Mouse (Mus musculus): ENCODE results near the gene Cd3e.
A peak's percentile ranks its signal among the peaks of the same experiment; 100 is the strongest.

The Cd3e gene

DNA sequence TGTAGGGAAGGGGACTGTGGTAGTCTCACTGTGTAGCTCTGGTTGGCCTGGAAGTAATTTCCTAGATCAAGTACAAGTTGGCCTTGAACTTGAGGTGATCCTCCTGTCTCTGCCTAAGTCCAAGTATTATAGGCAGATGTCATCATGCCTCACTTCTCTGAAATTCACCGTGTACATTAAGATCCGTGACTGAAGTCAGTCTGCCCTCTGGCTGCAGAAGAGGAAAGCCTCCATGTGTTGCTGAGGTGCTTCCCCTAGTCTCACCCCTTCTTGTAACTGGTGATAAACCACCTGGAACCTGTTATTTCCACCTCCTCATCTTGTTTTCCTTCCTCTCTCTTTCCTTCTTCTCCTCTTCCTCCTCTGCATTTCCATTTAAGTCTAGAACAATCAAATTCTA is 5.5 kb upstream of the Cd3e start:
- DNase-seq: peak; percentile 33 to 57

DNA sequence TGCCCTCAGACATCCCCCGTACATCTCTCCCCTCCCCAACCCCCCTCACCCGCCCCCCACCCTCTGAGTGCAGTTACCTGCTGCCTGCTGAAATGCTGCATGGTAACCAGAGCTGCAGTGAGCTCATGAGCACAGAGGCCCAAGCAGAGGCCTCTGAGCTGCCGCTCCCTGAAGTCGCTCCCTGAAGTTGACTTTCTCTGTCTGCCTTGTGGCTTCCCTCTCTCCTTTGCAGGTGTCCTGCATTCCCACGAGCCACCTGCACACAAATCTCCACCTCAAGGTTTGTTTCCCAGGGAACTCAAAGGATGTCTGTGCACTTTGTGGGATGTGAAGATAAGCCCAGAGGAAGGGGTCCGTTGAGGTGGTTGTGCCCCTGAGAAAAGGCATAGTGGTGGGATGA is 1.9 kb upstream of the Cd3e start:
- peak; percentile 34 to 51 for DNase-seq

DNA sequence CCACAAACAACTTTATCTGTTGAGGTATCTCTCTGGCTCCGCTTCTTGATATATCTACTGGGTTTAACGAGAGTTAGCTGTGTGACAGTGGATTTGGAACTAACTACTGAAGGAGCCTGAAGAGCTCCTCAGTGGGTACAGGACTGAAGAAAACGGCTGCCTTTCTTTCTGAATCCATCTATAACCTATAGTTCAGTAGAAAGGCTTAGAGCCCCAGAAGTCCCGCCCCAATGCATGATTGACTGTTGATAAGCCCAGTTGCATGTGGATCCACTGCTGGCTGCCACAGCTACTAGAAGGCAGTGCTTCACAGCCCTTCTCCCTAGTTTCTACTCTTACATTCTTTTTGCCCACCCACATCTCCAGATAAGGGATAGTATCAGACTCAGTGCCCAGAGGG is 1.0 kb upstream of the Cd3e start:
- peak; percentile 67 to 80 for DNase-seq

- DNase-seq: peak; percentile 65 to 76
Measured at GRCm38 (mm10) chr9:45008342-45008741, 1.1 kb downstream of the Cd3e start.

DNA sequence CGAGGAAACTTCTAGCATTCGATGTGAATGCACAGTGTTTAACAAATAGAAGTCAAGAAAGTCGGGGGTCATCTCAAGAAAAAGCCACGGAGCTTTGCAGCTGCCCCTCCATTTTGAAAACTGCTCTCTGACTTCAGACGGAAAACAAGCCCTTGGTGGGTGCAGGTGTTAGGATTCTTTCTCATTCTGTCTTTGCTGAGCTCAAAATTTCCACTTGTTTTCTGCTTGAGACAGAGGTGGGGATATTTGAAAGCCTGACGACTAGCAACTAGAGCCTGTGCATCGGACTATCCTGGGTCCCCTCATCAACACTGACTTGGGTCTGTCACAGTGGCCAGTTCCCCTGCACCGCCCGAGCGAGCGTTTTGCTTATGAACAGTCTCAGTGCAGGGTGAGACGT is 2.0 kb downstream of the Cd3e start:
- DNase-seq: peak in 1 of 2 experiments; percentile 42

DNA sequence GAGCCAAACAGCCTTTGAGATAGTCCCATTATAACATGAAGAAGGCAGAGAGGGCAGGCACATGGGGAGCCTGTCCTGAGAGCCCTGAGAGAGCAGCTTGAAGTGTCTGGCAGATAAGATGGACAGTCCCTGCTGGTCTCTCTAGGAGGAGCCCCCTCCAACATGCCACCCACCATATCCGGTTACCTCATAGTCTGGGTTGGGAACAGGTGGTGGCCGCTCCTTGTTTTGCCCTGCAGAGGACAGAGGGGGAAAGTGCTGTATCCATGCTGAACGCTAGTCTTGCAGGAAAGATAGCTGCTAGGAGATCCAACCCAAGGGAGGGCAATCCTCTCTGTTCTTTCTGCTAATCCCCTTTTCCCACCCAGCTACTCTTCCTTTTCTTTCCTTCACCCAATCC is 9.2 kb downstream of the Cd3e start:
- peak in 1 of 2 experiments; percentile 24 for DNase-seq

- peak in 1 of 2 experiments; percentile 32 for DNase-seq
Measured at GRCm38 (mm10) chr9:44999776-45000175, 9.7 kb downstream of the Cd3e start.

DNA sequence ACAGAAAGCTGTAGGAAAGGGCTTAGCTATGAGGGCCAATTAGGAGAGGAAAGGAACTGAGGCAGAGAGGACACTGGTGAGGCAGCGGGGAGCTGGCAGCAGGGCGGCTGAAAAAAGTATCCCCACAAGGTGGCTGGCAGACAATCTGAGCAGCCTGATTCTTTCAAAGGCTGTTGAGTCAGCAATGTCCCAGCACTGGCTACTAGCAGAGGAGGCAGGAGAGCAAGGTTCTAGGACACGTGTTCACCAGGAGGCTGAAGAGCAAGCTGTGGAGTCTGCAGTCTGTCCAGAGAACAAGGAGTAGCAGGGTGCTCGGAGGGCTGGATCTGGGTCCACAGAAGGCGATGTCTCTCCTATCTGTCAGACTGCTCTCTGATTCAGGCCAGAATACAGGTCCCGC is 10.3 kb downstream of the Cd3e start:
- peak; percentile 42 to 57 for DNase-seq

DNA sequence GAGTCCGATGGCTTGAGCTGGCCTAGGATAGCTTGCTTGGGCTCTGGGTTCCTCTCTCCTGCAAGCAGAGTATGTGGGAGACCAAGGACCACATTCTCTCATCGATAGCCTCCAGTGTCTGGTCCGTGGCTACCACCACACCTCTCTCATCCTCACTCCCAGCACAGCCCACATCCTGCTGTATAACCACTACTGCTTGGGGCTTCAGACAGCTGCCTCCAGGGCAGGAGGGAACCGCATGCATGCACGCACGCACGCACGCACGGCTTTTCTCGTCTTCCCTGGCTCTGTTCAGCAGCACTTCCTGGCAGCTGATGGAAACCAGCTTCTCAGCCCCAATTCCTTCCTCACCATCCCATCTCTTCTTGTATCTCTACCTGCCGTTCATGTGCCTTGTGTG is 11.3 kb downstream of the Cd3e start:
- peak; percentile 52 to 67 for DNase-seq

GRCm38 (mm10) chr9:44996590-44996989 is 12.8 kb downstream of the Cd3e start:
- DNase-seq: peak; percentile 48 to 76

DNA sequence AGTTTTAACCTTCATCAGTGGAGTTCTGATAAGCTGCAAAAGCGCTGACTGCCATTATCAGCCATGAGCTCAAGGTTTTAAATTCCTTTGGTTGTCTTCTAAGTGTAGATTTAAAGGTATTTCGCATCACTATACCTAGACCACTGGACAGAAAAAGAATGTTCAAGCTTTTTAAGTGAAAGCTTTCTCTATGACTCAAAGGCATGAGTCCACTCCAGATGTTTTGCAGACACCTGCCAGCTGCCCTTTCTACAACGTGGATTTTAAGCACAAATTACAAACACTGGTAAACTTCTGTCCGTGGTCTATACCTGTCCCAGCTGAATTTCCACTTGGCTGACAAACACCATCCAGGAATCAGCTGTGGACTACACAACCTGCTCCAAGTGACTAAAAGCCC is 14.5 kb downstream of the Cd3e start:
- DNase-seq: no peak

DNA sequence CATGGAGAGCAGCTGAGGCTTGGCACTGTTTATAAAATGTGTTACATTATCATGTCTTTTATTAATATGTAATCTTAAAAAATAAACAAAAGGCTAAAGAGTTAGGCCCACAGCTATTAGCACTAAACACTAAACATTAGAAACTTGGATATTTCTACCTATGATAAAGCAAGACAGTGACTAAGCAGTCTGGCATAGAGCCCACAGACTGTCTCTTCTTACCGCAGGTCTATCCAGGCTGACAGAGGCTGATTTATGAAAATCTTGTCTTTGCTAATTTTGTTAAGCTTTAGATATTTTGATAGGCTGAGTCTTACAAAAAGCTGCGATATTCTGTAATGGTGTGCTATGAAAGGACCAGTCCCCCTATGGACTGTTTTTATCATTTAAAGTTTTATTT is 16.2 kb downstream of the Cd3e start:
- no peak for DNase-seq

GRCm38 (mm10) chr9:44992271-44992670 is 17.2 kb downstream of the Cd3e start:
- peak in 1 of 2 experiments; percentile 1 for DNase-seq

DNA sequence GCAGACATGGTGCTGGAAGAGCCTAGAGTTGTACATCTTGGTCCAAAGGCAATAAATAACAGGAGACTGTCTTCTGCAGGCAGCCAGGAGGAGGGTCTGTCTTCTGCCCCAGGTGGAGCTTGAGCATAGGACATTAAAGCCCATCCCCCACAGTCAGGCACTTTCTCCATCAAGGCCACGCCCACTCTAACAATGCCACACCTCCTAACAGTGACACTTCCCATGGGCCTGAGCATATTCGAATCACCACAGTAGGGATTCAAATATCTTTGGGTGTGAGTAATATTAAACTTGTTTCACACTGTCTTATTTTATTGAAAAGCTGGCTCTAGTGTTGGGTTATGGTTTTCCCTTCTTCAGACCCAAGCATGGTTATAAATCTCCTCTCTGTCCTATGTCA is 17.6 kb downstream of the Cd3e start:
- DNase-seq: peak in 1 of 2 experiments; percentile 4

GRCm38 (mm10) chr9:44986976-44987375 is 22.5 kb downstream of the Cd3e start:
- DNase-seq: peak; percentile 32 to 45

DNA sequence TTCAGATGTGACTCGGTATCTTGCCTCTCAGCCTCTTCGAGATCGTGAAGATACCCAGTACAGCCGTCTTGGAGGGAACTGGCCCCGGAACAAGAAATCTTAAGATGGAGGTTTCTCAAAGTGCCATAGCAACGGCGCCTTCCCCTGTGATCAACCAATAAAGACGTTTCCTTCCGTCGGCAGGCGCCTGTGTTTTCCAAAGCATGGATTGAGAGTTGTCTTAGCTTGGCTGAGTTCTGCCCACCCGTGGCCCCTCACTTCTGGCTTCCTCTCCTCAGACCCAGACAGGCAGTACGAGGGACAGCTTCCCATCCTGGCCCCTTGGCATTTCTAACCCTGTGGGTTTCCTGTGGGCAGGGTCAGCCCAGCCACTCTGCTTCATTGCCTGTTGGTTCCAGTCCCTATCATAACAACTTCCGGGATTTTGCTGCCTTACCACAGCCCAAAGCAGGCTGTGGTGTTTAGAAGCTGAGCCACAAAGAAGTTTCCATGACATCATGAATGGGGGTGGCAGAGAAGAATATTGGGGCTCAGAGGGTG is 23.1 kb downstream of the Cd3e start:
- DNase-seq: peak; percentile 83 to 90

DNA sequence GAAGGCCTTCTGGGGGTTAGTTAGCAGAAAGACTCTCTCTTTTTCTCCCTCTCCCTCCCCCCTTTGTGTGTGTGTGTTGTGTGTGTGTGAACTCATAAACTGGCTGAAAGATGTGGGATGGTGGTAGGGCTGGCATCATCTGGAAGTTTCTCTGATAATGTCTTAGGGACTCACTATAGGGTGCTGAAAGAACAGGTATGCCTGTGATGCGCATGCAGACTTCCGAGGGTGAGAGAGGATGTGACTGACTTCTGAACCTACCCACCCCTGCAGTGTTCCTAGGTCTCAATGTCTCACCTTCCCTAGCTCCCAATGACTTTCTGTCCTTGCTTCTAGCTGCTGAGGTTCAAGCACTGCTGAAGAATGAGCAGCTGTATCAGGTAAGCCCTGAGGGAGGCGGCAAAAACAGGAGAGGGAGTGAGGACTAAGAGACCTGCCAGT is 23.7 kb downstream of the Cd3e start:
- peak; percentile 58 to 60 for DNase-seq

GRCm38 (mm10) chr9:44983001-44983400 is 26.4 kb downstream of the Cd3e start:
- DNase-seq: peak in 1 of 2 experiments; percentile 2

GRCm38 (mm10) chr9:44982531-44982930 is 26.9 kb downstream of the Cd3e start:
- DNase-seq: peak; percentile 52 to 58

DNA sequence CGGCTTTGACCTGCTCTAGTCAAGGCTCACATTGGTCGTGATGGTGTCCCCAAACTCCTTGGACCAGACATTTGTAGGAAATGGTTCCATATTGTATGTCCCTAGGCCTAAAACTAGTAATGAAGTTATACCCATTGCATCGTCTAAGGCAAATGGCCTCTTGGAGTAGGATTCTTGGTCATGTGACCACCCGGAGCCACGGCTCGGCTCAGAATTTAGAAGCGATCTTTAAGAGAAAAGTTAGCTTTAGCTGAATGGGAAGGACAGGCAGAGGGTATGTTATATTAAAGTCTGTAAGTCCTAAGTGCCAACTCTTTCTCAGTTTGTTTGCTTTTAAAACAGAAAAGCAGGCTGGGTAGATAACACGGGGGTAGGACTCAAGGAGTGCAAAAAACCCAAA is 27.3 kb downstream of the Cd3e start:
- DNase-seq: no peak

GRCm38 (mm10) chr9:44981676-44982075 is 27.8 kb downstream of the Cd3e start, which contains the start of gene Cd3d:
Cd3d (plus strand) TSS chr9:44981786.
- peak; percentile 67 to 68 for DNase-seq

GRCm38 (mm10) chr9:44981104-44981503 is 28.3 kb downstream of the Cd3e start:
- peak; percentile 34 to 53 for DNase-seq

GRCm38 (mm10) chr9:44980242-44980641 is 29.2 kb downstream of the Cd3e start, which contains the start of gene Cd3g:
Cd3g (minus strand) TSS chr9:44980431.
- peak; percentile 89 to 95 for DNase-seq

DNA sequence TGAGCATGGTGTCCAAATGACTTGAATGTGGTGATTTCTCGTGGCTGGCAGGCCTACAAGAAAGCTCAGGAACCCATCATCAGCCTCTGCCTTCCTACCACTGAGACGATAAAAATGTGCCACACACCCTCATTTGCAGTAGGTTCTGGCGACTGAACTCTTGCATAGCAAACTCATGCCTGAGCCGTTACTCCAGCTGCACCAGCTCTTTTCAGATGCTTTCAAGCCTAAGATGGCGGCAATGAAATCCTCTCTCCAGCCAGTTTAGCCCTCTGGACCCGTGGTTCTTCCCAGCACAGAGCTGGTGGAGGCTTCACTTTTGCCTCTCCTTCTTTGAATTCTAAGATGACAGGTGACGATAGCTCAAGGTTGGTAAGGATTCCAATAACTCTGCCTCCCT is 29.6 kb downstream of the Cd3e start:
- peak; percentile 52 to 56 for DNase-seq

- no peak for DNase-seq
Measured at GRCm38 (mm10) chr9:44977813-44978212, 31.6 kb downstream of the Cd3e start.
